Mouse (Mus musculus) liver, embryonic 16.5 days (tissue): ENCODE results near the gene Creld2. TPM values are rescaled to one million over a fixed set of nuclear protein-coding genes. Genes with fewer than 3 reads are reported as not detected.
"Not testable (repeated sequence)": the region's sequence is repeated elsewhere in the genome, so short reads cannot be mapped to it uniquely, and the experiment has no call there.

Experiments
- ATAC-seq: fragments of 200-750 bp; cut with Nextera tagmentation; 2 replicates; pipeline ENCODE4 v1.8.0; 2017; ENCODE audit warnings: low read depth, mild to moderate bottlenecking, moderate number of reproducible peaks, moderate library complexity
- H3K27ac ChIP-seq: fragments of 300-500 bp; sonication (generic); 2 replicates; pipeline ENCODE4 v1.5.1; 2014; ENCODE audit warnings: mild to moderate bottlenecking, low read length
- H3K27me3 ChIP-seq: fragments of 300-500 bp; sonication (generic); 2 replicates; pipeline ENCODE4 v1.6.1; 2014; ENCODE audit warnings: low read depth, low read length, mixed read lengths; ENCODE audit not compliant: control insufficient read depth, insufficient read depth
- H3K36me3 ChIP-seq: fragments of 300-500 bp; sonication (generic); 2 replicates; pipeline ENCODE4 v1.6.1; 2014; ENCODE audit warnings: mild to moderate bottlenecking; ENCODE audit not compliant: control insufficient read depth, insufficient read depth
- H3K4me1 ChIP-seq: fragments of 300-500 bp; sonication (generic); 2 replicates; pipeline ENCODE4 v1.6.1; 2014; ENCODE audit warnings: low read depth, low read length, mixed read lengths; ENCODE audit not compliant: control insufficient read depth
- H3K4me2 ChIP-seq: fragments of 300-500 bp; sonication (generic); 2 replicates; pipeline ENCODE4 v1.6.1; 2014; ENCODE audit warnings: low read depth, low read length, mixed read lengths
- H3K4me3 ChIP-seq: fragments of 300-500 bp; sonication (generic); 2 replicates; pipeline ENCODE4 v1.5.1; 2014; ENCODE audit warnings: low read depth, mild to moderate bottlenecking, low read length
- H3K9ac ChIP-seq: fragments of 300-500 bp; sonication (generic); 2 replicates; pipeline ENCODE4 v1.6.1; 2014; ENCODE audit warnings: low read depth, low read length
- H3K9me3 ChIP-seq: fragments of 300-500 bp; sonication (generic); replicated peaks from 2 replicates; pipeline ENCODE4 v1.6.1; 2016; ENCODE audit warnings: low read length; ENCODE audit not compliant: control insufficient read depth
- WGBS: fragments of 180-500 bp; shearing (Covaris S2); extraction: QIAGEN DNeasy Blood & Tissue Kit; methylation state at CpG from one replicate; pipeline ENCODE4 v1.1.7; 2014; ENCODE audit not compliant: insufficient replicate concordance; 5-methylcytosine and 5-hydroxymethylcytosine counted together
- polyA plus RNA-seq: library from polyadenylated mRNA; unstranded; fragments of >200 nt; fragmentation: Nextera tagmentation; extraction: Ambion mirVana; gene quantifications from 2 replicates; pipeline ENCODE4 v1.2.1, GENCODE M21; 2015

Creld2 gene
- polyA plus RNA-seq, 1 experiment from 2014 or later, result 39.7 TPM

DNA sequence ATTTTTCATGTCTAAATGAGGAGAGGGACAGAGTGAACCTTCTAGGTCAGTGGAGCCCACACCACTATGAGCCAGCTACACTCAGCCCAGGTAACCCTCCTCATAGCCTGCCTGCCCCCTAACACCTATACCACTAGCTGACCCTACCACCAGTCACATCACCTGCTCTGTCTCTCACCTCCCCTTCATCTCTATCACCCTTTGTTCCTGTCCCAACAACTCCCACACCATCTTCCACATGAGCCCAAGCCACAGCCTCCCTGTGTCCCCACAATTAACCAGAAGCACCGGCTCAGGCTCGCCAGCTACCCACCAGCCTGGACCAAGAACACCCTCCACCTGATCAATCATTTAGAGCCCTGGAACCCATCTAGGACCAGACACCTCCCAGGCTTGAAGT, 9.1 kb upstream of the Creld2 start:
- no peak for ATAC-seq
- no peaks in the 10 kb centered on the region for H3K27me3 ChIP-seq
- WGBS, result 80% methylated on average over 2 of the region's 2 CpGs
- H3K9me3 ChIP-seq, result no peaks in the 10 kb centered on the region
- no peak overlapping the region for H3K9ac ChIP-seq
- H3K4me2 ChIP-seq, result no peak overlapping the region
- H3K4me3 ChIP-seq, result no peak overlapping the region
- no peaks in the 10 kb centered on the region for H3K4me1 ChIP-seq
- peaks cover 14% of the 10 kb centered on the region for H3K36me3 ChIP-seq
- H3K27ac ChIP-seq, result no peak overlapping the region

DNA sequence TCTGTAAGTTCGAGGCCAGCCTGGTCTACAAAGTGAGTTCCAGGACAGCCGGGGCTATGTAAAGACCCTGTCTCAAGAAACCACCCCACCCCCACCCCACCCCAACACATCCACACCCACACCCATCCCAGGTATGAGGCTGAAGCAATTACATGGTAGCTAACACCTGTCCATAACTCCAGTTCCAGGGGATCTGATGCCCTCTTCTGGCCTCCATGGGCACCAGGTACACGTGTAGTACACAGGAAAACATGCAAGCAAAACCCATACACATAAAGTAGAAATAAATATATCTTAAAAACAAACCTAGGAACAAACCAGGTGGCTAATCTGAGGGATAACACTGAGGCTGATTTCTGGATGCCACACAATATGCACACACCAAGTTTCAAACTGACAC, 6.2 kb upstream of the Creld2 start:
- ATAC-seq, result no peak
- no peaks in the 10 kb centered on the region for H3K9me3 ChIP-seq
- H3K9ac ChIP-seq, result no peak overlapping the region
- H3K4me1 ChIP-seq, result no peaks in the 10 kb centered on the region
- H3K27me3 ChIP-seq, result no peaks in the 10 kb centered on the region
- no peak overlapping the region for H3K27ac ChIP-seq
- WGBS, result 79% methylated on average over 3 of the region's 3 CpGs
- H3K4me3 ChIP-seq, result no peak overlapping the region
- H3K36me3 ChIP-seq, result 0 out of 2 replicates have a peak, but pooled peaks cover 2% of the 10 kb centered on the region
- no peak overlapping the region for H3K4me2 ChIP-seq

DNA sequence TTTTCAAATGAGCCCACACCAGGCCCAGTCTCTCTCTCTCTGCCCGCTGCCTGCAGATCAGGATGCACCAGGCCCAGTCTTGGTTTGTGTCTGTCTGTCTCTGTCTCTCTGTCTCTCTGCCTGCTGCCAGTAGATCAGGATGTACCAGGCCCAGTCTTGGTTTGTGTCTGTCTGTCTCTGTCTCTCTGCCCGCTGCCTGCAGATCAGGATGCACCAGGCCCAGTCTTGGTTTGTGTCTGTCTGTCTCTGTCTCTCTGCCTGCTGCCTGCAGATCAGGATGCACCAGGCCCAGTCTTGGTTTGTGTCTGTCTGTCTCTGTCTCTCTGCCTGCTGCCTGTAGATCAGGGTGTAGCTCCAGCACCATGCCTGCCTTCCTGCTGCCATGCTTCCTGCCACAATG, 5.6 kb upstream of the Creld2 start:
- H3K9me3 ChIP-seq, H3K9ac ChIP-seq, H3K4me3 ChIP-seq, ATAC-seq, H3K4me1 ChIP-seq, H3K36me3 ChIP-seq, H3K4me2 ChIP-seq, H3K27ac ChIP-seq, H3K27me3 ChIP-seq: not testable (repeated sequence)
- 81% methylated on average over 2 of the region's 2 CpGs for WGBS

DNA sequence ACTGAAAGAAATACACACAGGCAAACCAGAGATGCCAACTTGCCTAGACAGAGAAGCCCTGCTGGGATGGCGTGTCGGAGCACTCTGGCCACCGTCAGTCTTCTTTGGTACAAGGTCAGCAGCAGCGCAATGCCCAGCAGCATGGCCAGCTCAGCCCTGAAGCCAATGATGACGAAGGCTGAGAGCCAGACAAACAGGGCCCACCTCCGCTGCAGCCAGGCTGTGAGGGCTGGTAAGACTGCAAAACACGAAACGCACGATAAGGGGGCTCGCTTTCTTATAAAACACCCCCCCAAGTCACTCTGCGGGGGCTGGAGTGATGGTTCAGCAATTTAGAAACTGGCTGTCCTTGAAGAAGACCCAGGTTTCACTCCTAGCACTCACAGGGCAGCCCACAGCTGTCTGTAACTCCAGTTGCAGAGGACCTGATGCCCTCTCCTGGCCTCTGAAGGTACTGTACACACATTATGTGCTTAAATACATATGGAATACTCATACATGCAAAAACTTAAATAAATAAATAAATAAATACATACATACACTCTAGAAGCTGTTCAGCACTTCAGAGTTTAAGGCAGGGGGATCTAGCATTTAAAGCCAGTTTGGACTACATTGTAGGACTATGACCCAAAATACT, 4.9 kb upstream of the Creld2 start:
- Histone ChIP-seq H3K27me3 (no peaks in the 10 kb centered on the region), H3K4me3 (no peak overlapping the region), H3K36me3 (0 out of 2 replicates have a peak, but pooled peaks cover 2% of the 10 kb centered on the region), H3K27ac (no peak overlapping the region), H3K9ac (no peak overlapping the region), H3K4me1 (no peaks in the 10 kb centered on the region; the same call in 1 of the 2 replicates), H3K9me3 (no peaks in the 10 kb centered on the region), H3K4me2 (no peak overlapping the region)
- ATAC-seq, result no peak
- 88% methylated on average over 11 of the region's 11 CpGs for WGBS

DNA sequence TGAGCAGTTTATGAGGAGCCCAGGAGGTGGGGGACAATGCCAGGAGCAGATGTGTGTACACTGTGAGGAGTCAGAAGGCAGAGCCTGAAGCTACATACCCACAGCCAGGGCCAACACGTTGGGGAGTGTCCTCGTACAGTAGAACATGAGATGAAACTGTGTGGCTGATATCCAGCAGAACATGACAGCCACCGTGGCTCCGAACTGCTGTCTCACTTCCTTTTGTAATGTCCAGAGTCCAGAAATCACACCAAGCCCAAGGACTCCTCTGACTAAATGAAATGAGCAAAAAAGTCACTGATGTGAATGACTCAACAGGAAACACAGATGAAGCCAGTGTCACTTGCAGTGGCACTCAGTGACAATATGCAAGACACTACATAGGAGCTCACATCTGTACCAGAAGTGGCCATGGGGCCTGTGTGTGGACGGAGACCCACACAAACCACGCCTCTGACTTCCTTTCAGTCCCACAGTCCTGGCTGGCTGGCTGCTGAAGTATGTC, 4.2 kb upstream of the Creld2 start:
- Histone ChIP-seq H3K27me3 (no peaks in the 10 kb centered on the region), H3K4me2 (no peak overlapping the region), H3K9ac (no peak overlapping the region), H3K4me1 (peaks cover 4% of the 10 kb centered on the region), H3K36me3 (0 out of 2 replicates have a peak, but pooled peaks cover 2% of the 10 kb centered on the region), H3K9me3 (no peaks in the 10 kb centered on the region), H3K27ac (no peak overlapping the region), H3K4me3 (no peak overlapping the region)
- ATAC-seq, result no peak
- WGBS, result 42% methylated on average over 6 of the region's 6 CpGs

DNA sequence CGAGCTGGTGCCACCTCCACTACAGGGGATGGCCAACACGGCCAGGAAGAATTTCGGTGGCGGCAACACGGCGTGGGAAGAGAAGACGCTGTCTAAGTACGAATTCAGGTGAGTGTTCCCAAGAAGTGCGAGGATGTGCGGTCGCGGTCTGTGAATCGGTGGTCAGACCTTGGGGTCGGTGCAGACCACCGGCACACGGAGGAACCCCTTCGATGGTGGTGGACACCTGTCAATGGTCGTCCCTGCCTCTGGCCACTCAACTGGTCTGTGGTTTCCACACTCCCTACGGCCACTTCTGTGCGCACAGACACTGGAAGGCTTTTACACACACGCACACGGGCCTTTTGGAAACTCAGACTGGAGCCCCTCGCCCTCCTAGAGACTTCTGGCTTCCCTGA, 459 bp downstream of the Creld2 start:
- under 1% methylated on average over 23 of the region's 23 CpGs for WGBS
- H3K27ac ChIP-seq, result no peak overlapping the region
- H3K4me3 ChIP-seq, result peak overlapping the region; percentile 92
- H3K4me1 ChIP-seq, result peaks cover 16% of the 10 kb centered on the region
- peak overlapping the region; percentile 90 for H3K9ac ChIP-seq
- H3K9me3 ChIP-seq, result no peaks in the 10 kb centered on the region
- no peaks in the 10 kb centered on the region for H3K27me3 ChIP-seq
- H3K36me3 ChIP-seq, result peaks cover 11% of the 10 kb centered on the region
- peak overlapping the region; percentile 96 for H3K4me2 ChIP-seq
- no peak for ATAC-seq

DNA sequence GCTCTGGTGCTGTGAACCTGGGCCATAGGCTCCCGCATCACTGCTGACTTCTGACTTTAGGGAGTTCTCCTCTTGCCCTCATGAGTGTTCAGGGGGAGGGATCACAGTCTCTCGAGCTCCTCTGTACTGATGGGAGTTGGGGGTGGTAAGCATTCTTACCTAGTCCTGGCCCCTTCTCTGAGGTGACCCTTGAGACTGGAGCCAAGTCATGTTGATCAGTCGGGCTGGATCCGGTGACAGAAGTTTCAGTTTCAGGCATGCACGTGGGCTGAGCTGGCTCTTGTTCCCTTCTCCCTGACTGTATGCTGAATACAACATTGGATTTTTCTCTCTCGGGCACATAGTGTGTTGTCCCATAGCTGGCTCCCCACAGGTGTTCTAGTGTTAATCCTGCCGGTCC, 2.0 kb downstream of the Creld2 start:
- Histone ChIP-seq H3K9me3 (no peaks in the 10 kb centered on the region), H3K4me1 (peaks cover 16% of the 10 kb centered on the region), H3K9ac (no peak overlapping the region), H3K27me3 (no peaks in the 10 kb centered on the region), H3K4me3 (no peak overlapping the region), H3K27ac (no peak overlapping the region), H3K4me2 (no peak overlapping the region), H3K36me3 (peaks cover 9% of the 10 kb centered on the region)
- ATAC-seq, result no peak
- 78% methylated on average over 7 of the region's 7 CpGs for WGBS

DNA sequence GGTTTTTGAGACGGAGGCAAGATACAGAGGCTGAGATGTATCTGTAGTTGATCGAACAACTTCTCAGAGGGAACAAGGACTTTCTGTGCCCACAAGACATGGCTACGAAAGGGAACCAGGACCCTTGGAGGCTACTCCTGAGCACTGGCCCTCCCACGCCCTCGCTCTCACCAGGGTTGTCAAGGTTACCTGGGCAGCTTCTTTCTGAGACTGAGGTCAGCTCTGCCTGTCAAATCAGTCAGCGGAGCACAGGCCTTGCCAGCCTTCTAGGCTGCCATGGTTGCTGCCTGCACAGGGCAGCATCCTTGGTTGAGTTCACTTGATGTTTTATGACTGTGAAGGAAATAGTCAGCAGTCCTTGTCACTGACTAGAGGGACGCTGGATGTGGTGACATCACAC, 3.1 kb downstream of the Creld2 start:
- H3K4me2 ChIP-seq, result no peak overlapping the region
- peaks cover 9% of the 10 kb centered on the region for H3K36me3 ChIP-seq
- no peaks in the 10 kb centered on the region for H3K9me3 ChIP-seq
- ATAC-seq, result no peak
- H3K4me3 ChIP-seq, result no peak overlapping the region
- no peak overlapping the region for H3K9ac ChIP-seq
- H3K4me1 ChIP-seq, result peaks cover 16% of the 10 kb centered on the region
- WGBS, result 86% methylated on average over 7 of the region's 7 CpGs
- H3K27me3 ChIP-seq, result no peaks in the 10 kb centered on the region
- H3K27ac ChIP-seq, result no peak overlapping the region

DNA sequence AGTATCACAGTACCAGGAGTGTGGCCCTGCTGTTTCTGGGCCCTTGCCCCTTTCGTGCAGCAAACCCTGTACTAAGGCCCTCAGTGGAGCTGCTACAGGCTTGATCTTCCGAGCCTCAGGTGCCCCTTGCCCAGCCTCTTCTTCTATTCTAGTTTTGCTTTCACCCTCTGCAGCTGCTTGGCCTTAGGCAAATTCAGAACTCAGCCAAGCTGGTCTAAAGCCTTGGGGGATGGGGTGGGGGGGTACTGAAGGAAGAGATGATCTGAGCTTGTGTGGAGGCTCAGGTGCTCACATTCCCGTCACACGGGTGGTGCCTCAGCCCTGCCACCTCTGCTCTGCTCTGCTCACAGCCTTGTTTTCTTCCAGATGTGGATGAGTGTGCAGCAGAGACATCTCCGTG, 3.9 kb downstream of the Creld2 start:
- Histone ChIP-seq H3K4me1 (peaks cover 16% of the 10 kb centered on the region), H3K9me3 (no peaks in the 10 kb centered on the region), H3K36me3 (peaks cover 9% of the 10 kb centered on the region), H3K27ac (no peak overlapping the region), H3K9ac (no peak overlapping the region), H3K27me3 (no peaks in the 10 kb centered on the region), H3K4me3 (no peak overlapping the region), H3K4me2 (no peak overlapping the region)
- ATAC-seq, result no peak
- 64% methylated on average over 5 of the region's 5 CpGs for WGBS
